19 mouse cellular contexts compared by ENCODE assay signal in the genomic region with DNA sequence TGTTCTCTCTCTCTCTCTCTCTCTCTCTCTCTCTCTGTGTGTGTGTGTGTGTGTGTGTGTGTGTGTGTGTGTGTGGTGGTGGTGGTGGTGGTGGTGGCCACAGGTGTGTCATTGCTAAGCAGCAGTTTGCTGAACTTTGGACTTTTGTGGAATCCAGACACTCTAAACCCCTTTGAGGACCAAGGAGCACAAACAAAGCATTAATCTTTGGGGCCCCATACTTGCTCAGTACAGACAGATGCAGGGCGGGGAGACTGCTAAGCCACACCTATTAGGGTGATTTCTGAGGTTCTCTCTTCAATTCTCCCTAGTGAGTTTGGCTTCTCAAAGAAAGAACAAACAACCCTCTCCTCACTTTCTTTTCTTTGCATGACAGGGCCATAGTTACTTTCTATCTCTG.
DNase-seq lines count a peak whose midpoint lies in the region; ATAC-seq lines count a peak whose summit lies in the region.
"Had no signal": no experiment of that assay in that cellular context is flagged by ENCODE, and none has a peak within 500 bp of the region (broad histone marks: within the 10 kb centered on the region; RNA-seq: fewer than 3 reads in every experiment).

No protein-coding gene starts in this region.

- ATAC-seq in embryonic facial prominence, embryonic 12.5 days (ENCODE audit: insufficient number of reproducible peaks, insufficient read depth, low FRiP score, low TSS enrichment) = no peak
- ATAC-seq: forebrain, embryonic 15.5 days; hindbrain, postnatal 0 days; Patski had no signal

- H3K27me3 ChIP-seq in embryonic facial prominence, embryonic 12.5 days = no peaks in the 10 kb centered on the region
- no peaks in the 10 kb centered on the region for H3K27me3 ChIP-seq in limb, embryonic 10.5 days (ENCODE audit: low read depth, poor library complexity, severe bottlenecking)
- H3K27me3 ChIP-seq: forebrain, embryonic 15.5 days; midbrain, embryonic 12.5 days; Patski had no signal

- H3K9ac ChIP-seq in embryonic facial prominence, embryonic 12.5 days = no peak overlapping the region
- H3K9ac ChIP-seq: forebrain, embryonic 15.5 days; liver, embryonic 14.5 days; midbrain, embryonic 12.5 days had no signal

- H3K4me3 ChIP-seq in embryonic facial prominence, embryonic 12.5 days = no peak overlapping the region
- H3K4me3 ChIP-seq in limb, embryonic 10.5 days = no peak overlapping the region
- H3K4me3 ChIP-seq: forebrain, embryonic 15.5 days; midbrain, embryonic 12.5 days had no signal

- H3K27ac ChIP-seq in embryonic facial prominence, embryonic 12.5 days = peak overlapping the region; percentile 88
- peak overlapping the region; percentile 87 for H3K27ac ChIP-seq in limb, embryonic 10.5 days
- H3K27ac ChIP-seq: forebrain, embryonic 15.5 days; hindbrain, postnatal 0 days; liver, embryonic 14.5 days; midbrain, embryonic 12.5 days had no signal

- intact Hi-C loops in left cerebral cortex, postnatal 36 days (cut with DNase I) = no loop called here
- intact Hi-C loops in heart, postnatal 25 days (cut with DNase I) = no loop called here

- WGBS in embryonic facial prominence, embryonic 12.5 days = 55% methylated on average over 1 of the region's 1 CpGs
- 26% methylated on average over 1 of the region's 1 CpGs for WGBS in limb, embryonic 10.5 days

- H3K4me1 ChIP-seq in embryonic facial prominence, embryonic 12.5 days = peaks cover 36% of the 10 kb centered on the region
- peaks cover 52% of the 10 kb centered on the region for H3K4me1 ChIP-seq in limb, embryonic 10.5 days
- H3K4me1 ChIP-seq: forebrain, embryonic 15.5 days had no signal

- no peak overlapping the region for H3K4me2 ChIP-seq in embryonic facial prominence, embryonic 12.5 days (replicated peaks)
- H3K4me2 ChIP-seq: forebrain, embryonic 15.5 days; midbrain, embryonic 12.5 days had no signal

- no peaks in the 10 kb centered on the region for H3K9me3 ChIP-seq in embryonic facial prominence, embryonic 12.5 days
- H3K9me3 ChIP-seq in limb, embryonic 10.5 days (replicated peaks) = no peaks in the 10 kb centered on the region
- H3K9me3 ChIP-seq: forebrain, embryonic 15.5 days; midbrain, embryonic 12.5 days had no signal

- DNase-seq in urinary bladder, adult 2 months (ENCODE audit: low spot score) = peak; percentile 1
- DNase-seq in urinary bladder, postnatal 36 days (ENCODE audit: low spot score in 2 of 2) = no peak
- no peak for DNase-seq in limb, embryonic 10.5 days (ENCODE audit: low spot score)
- DNase-seq in yolk sac, embryonic 10.5 days (ENCODE audit: low spot score) = peak; percentile 36
- no peak for DNase-seq in left cerebral cortex, postnatal 36 days (ENCODE audit: low spot score in 2 of 2)
- DNase-seq in ovary, postnatal 10 days (ENCODE audit: low spot score) = no peak
- no peak for DNase-seq in heart, postnatal 25 days (ENCODE audit: low spot score)
- DNase-seq: cerebellum, adult 9-11 months; heart, adult 18-20 months; kidney, postnatal 10 days; layer of hippocampus, adult 9-11 months; lung, postnatal 36 days; right cerebral cortex, postnatal 25 days had no signal

- no peaks in the 10 kb centered on the region for H3K36me3 ChIP-seq in embryonic facial prominence, embryonic 12.5 days
- H3K36me3 ChIP-seq in limb, embryonic 10.5 days = no peaks in the 10 kb centered on the region
- H3K36me3 ChIP-seq: forebrain, embryonic 15.5 days; midbrain, embryonic 12.5 days had no signal

Comparison
In these comparisons a context has a peak if more than half of its experiments do, and no peak if none do; other contexts are left out.
1. DNase-seq: peak in urinary bladder, adult 2 months (single experiment) and yolk sac, embryonic 10.5 days (single experiment); none in urinary bladder, postnatal 36 days (0 of 2), limb, embryonic 10.5 days (single experiment), left cerebral cortex, postnatal 36 days (0 of 2), ovary, postnatal 10 days (single experiment) and heart, postnatal 25 days (single experiment).